Mouse (Mus musculus): ENCODE results near the gene Rd3l.

Rd3l gene

GRCm38 (mm10) chr12:111980887-111981367, at the start of gene Rd3l:
Gene Rd3l (minus strand): TSS chr12:111981317.
- in situ Hi-C loops (cut with MboI, MseI), result no loop called here

- in situ Hi-C loops (cut with MboI, MseI), result no loop called here
Observed at GRCm38 (mm10) chr12:112027408-112027807, 46.3 kb upstream of the Rd3l start.

DNA sequence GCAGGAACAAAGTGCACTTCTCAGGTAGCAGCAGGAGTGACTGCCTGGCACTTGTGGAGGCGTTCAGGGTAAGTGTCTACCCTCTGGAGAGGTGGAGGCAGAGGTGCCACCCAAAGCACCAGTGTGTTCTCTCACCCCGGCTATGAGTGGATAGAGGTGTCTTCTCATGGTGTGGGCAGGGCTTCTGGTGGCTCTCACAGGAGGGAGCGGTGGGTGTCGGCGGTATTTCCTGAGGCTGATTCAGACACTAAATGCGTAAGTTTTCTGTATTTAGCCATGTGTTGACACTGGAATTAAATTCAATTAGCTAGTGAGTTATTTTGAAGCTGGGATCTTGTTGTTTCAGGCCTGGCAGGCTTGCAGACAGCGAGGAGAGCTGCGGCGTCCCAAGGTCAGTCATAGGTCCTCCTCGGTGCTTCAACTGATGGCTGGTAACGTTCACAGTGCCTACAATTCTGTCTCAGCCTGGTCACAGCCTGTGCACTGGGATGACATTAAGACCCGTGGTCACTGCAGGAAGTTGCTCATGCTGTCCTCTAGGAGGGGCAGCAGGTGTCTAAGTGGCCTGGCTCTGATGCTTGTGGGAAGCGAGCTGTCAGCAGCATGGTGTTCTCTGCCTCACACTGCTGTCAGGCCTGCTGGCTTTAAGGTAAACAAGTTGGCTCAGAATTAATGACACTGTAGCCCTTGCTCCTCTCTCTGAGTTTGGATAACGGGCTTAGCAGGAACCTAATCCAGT, 45.0 kb upstream of the Rd3l start:
- in situ Hi-C loops (cut with MboI, MseI), result no loop called here

DNA sequence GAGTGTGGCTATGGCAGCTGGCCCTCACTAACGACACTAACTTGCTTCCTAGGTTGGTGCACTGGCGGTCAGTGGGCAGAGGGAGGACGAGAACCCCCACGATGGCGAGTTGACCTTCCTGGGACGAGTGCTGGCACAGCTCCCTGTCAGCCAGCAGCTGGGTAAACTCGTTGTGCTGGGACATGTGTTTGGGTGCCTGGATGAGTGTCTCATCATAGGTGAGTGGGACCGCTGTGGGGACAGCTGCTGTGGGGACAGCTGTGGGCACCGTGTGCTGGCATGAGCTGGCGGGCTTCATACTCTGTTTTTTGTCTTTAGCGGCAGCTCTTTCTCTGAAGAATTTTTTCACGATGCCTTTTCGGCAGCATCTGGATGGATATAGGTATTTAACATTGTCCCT, 44.3 kb upstream of the Rd3l start:
- in situ Hi-C loops (cut with MboI, MseI), result no loop called here

GRCm38 (mm10) chr12:112024581-112025310, 43.6 kb upstream of the Rd3l start:
- in situ Hi-C loops (cut with MboI, MseI), result no loop called here

DNA sequence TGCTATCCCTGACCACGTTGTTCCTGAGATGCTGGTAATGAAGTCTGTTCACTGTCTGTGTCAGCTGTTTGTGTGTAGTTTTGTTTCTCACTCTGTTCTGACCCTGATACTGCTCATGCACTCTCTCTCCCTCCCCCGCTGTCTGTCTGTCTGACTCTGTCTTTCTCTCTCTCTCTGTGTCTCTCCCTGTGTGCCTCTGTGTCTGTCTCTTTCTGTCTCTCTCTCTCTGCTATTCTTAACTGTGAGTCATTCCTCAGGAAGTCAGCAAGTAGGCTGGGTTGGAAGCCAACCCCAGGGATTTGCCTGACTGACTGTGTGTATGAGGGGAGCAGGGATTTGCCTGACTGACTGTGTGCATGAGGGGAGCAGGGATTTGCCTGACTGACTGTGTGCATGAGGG, 42.2 kb upstream of the Rd3l start:
- in situ Hi-C loops (cut with MboI, MseI), result no loop called here

- in situ Hi-C loops (cut with MboI, MseI), result no loop called here
Observed at GRCm38 (mm10) chr12:112016346-112016745, 35.2 kb upstream of the Rd3l start.

DNA sequence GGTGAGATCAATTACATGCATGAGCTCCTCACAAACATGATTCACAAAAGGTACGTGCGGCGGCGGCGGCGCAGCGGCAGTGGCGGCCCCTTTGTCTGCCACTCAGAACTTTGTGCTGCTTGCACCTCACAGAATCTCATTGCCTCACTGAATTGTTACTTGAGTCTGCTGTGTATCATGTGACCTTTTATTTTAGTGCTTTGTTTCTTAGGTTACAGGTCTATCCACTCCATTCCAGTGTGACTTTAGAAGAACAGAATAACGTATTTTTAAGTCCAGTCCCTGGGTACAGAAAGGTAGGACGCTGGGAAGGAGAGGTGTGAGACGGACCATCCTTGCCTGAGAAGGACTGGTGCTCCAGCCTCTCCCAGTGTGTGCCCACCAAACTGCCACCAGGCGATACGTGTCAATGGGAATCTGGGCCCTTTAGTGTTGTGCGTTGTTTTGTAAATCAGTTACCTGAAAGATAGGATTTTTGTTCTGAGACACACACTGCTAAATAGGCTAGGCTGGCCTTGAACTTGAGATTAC, 32.2 kb upstream of the Rd3l start:
- in situ Hi-C loops (cut with MboI, MseI), result no loop called here

DNA sequence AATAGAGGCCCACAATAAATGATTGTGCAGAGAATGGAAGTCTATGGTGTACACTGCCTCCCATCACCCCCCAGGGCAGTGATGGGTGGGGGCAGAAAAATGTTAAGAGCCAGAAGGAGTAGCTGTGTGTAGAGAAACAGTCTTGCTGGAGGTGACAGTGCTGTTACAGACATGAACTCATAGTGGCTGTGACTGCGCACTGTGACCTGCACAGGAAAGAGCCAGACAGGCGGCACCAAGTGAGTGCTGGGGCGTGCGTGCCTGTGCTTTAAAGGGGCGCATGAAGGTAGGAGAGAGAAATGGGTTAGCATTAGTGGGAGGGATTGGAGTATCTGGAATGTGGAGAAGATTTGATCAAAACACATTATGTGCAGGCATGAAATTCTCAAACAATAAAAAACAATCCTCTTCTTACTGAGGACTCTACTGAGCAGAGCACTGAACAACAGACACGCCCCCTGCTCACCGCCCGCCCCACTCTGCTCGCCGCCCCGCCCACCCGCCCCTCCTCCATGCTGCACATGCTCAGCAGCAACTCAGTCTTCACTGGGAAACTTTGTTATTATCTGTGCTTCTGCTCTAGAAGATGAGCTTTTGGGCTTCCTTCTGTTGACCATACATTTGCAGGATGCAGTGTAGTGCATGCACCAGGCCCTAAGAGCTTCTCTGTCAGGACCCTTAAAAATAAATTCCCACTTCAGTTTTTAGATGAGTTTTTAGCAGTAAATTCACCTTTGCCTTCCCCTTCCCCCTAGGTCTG, 31.6 kb upstream of the Rd3l start:
- in situ Hi-C loops (cut with MboI, MseI), result no loop called here

GRCm38 (mm10) chr12:112001223-112001622, 20.1 kb upstream of the Rd3l start:
- in situ Hi-C loops (cut with MboI, MseI), result no loop called here

- in situ Hi-C loops (cut with MboI, MseI), result no loop called here
Observed at GRCm38 (mm10) chr12:111999735-112000134, 18.6 kb upstream of the Rd3l start.

DNA sequence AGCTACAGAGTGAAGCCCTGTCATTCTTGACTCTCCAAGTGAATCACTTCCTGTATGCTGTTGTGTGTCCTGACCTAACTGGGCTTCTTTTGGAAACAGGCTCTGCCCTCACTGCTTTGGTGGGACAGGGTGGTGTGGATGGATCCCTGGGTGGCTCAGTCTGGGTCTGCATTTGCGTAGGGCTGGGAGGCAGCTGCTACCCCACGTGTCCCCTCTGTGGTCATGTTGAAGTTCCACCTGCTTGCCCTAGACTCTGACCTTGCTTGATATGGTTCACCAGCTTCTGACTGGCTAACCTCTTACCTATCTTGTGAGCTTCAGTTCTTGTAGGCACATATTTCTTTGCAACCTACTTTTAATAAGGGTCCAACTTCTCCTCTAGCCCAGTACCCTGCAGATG, 14.0 kb upstream of the Rd3l start:
- in situ Hi-C loops (cut with MboI, MseI), result no loop called here

- in situ Hi-C loops (cut with MboI, MseI), result no loop called here
Observed at GRCm38 (mm10) chr12:111992626-111993025, 11.5 kb upstream of the Rd3l start.

GRCm38 (mm10) chr12:111986756-111987155, 5.6 kb upstream of the Rd3l start:
- in situ Hi-C loops (cut with MboI, MseI), result no loop called here

- in situ Hi-C loops (cut with MboI, MseI), result no loop called here
Observed at GRCm38 (mm10) chr12:111983165-111983564, 2.0 kb upstream of the Rd3l start.

- in situ Hi-C loops (cut with MboI, MseI), result no loop called here
Observed at GRCm38 (mm10) chr12:111981831-111982230, 714 bp upstream of the Rd3l start.

DNA sequence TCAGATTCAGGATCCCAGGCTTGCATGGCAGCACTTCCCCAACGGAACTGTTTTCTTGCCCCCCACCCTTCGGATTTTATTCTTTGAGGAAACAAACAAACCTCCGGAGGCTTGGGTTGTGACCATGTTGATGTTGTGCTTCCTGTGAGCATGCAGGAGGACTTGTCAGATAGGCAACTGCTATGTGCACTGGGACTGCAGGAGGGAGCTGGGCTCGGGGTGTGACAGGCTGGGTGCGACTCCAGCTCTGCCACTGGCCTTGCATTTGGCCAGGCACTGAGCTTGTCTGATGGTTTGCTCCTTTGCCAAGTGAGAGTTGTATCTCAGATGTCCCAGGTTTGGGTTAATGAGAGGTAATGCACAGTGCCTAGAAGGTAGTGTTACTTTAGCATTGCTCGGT, 2.8 kb downstream of the Rd3l start:
- in situ Hi-C loops (cut with MboI, MseI), result no loop called here

DNA sequence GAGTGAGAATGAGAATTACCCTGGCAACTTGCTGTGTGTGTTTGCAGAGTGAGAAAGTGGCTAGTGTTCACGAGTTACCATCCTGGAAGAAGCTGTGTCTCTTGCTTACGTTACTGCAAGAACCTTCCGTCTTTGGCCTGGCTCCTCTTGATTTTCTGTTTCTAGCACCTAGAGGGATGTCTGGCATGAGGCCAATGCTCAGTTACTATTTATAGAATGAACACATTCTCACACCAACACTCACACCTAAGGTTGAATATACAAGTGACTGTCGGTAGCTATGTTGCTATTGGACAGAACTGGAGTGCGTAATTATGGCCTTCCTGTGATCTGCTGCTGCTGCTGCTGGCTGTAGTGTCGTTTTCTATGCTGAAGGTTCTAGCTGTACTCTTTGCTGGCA, 4.0 kb downstream of the Rd3l start:
- in situ Hi-C loops (cut with MboI, MseI), result no loop called here

GRCm38 (mm10) chr12:111974578-111974977, 6.5 kb downstream of the Rd3l start:
- in situ Hi-C loops (cut with MboI, MseI), result no loop called here

GRCm38 (mm10) chr12:111972504-111972903, 8.6 kb downstream of the Rd3l start:
- in situ Hi-C loops (cut with MboI, MseI), result no loop called here

- in situ Hi-C loops (cut with MboI, MseI), result no loop called here
Observed at GRCm38 (mm10) chr12:111971231-111971686, 9.9 kb downstream of the Rd3l start, which contains the start of gene Tdrd9. Gene Tdrd9 (plus strand): TSS chr12:111971559.

GRCm38 (mm10) chr12:111970085-111970484, 11.0 kb downstream of the Rd3l start:
- in situ Hi-C loops (cut with MboI, MseI), result no loop called here
